ENCODE assay signal across 16 mouse cellular contexts in the genomic region with DNA sequence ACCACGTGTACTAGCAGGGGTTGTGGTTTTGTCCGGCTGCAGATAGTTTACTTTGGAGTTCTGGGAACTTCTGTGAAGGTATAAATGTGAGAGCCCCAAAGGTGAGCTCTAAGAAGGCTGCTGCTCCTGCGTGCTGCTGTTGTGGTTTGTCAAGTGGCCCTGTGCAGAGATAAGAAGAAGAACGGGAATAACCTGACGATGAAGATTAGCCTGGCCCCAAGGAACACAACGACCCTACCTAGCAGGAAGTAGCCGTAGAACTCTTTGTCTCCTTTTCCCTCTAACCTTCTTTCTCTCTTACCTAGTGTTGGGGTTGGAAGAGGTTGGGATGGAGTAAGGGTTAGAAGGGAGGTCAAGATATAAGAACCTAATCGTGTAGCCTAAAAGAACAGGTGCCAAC. TPM values are rescaled to one million over a fixed set of nuclear protein-coding genes. Genes with fewer than 3 reads are reported as not detected.
"Had no signal": no experiment of that assay in that cellular context is flagged by ENCODE, and none has a peak within 500 bp of the region (broad histone marks: within the 10 kb centered on the region; RNA-seq: fewer than 3 reads in every experiment).

No protein-coding gene starts in this region.

- H3K9ac ChIP-seq: neural tube, embryonic 15.5 days; stomach, embryonic 15.5 days had no signal

- H3K27me3 ChIP-seq: neural tube, embryonic 15.5 days; stomach, embryonic 15.5 days had no signal

- H3K4me2 ChIP-seq: neural tube, embryonic 15.5 days; stomach, embryonic 15.5 days had no signal

- DNase-seq: retina, postnatal 1 day; right cerebral cortex, adult 18-20 months; right cerebral cortex, postnatal 14 days; right cerebral cortex, postnatal 25 days; right cerebral cortex, postnatal 4 days; spleen, adult 18-20 months; thymus, adult 18-20 months; thymus, adult 2 months; thymus, postnatal 14 days; thymus, postnatal 25 days; thymus, postnatal 36 days; thymus, postnatal 4 days had no signal

- H3K4me3 ChIP-seq: neural tube, embryonic 15.5 days; stomach, embryonic 15.5 days had no signal

- H3K27ac ChIP-seq: neural tube, embryonic 15.5 days; stomach, embryonic 15.5 days; stomach, postnatal 0 days had no signal

- H3K9me3 ChIP-seq: neural tube, embryonic 15.5 days; stomach, embryonic 15.5 days had no signal

- H3K4me1 ChIP-seq: neural tube, embryonic 15.5 days; stomach, embryonic 15.5 days had no signal

- H3K36me3 ChIP-seq: neural tube, embryonic 15.5 days; stomach, embryonic 15.5 days had no signal

RNA-seq across cellular contexts. Expression of a gene that starts 33.0 kb away (rescaled TPM):
- total RNA-seq: neutrophil, adult 5-6 weeks had no signal
